Mouse (Mus musculus): Measurements from ENCODE around the gene Noa1. TPM values are rescaled to one million over a fixed set of nuclear protein-coding genes. Genes with fewer than 3 reads are reported as not detected.
A peak's percentile ranks its signal among the peaks of the same experiment; 100 is the strongest.

The Noa1 gene
- polyA plus RNA-seq, 2 experiments = 11.4 to 14.0 TPM

DNA sequence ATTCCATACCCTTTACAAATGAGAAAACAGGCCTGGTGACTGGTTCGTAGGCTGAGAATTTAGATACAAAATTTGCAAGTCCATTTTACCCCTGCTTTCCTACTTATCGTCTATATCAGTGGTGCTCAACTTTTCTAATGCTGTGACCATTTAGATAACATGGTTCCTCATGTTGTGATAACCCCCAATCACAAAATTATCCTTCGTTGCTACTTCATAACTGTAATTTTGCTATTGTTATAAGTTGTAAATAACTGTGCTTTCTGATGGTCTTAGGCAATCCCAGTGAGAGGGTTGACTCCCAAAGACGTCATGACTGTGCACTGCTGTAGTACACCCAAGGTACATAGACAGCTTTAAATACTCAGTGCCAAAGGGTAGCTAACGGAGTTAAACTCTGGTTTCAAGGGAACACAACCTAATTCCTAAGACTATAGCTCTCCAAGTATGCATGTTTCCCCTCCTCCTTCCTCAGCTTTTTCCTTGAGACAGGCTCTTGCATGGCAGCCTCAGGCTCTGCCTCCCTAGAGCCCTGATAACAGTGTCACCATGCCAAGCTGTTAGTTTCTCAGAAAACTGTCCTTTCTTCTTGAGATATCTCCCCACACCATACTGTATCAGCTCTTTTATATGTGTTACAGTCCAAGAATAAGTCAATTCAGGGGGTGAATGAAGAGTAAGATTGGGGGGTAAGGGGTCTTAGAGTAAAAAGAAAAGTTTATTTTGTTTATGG lies 1.9 kb downstream of the Noa1 start:
- H3K27me3 ChIP-seq (ENCODE audit: control insufficient read depth, insufficient read depth, low read length) = no peaks in the 10 kb centered on the region
- TF ChIP-seq CTCF (IDR thresholded peaks at IDR 0.05; ENCODE audit: low read depth) = no peak
- TF ChIP-seq EP300 (IDR thresholded peaks at IDR 0.05; ENCODE audit: low read depth) = no peak
- H3K9me3 ChIP-seq (ENCODE audit: control insufficient read depth, low read length) = no peaks in the 10 kb centered on the region
- peak overlapping the region; percentile 99 for H3K4me2 ChIP-seq (ENCODE audit: low read depth)
- DNase-seq (ENCODE audit: low read depth in 3 of 3, low spot score in 3 of 3) (peak in 1 of 3 experiments; percentile 44), ATAC-seq (ENCODE audit: insufficient read depth) (no peak)
- 25% methylated on average over 5 of the region's 5 CpGs for WGBS (ENCODE audit: insufficient replicate concordance)
- H3K4me3 ChIP-seq (ENCODE audit: insufficient read depth in 1 of 2, low read depth in 2 of 2, low read length in 2 of 2) = peak overlapping the region; percentile 96 to 99
- H3K9ac ChIP-seq (replicated peaks) = peak overlapping the region; percentile 77
- H3K4me1 ChIP-seq (replicated peaks; ENCODE audit: control insufficient read depth in 2 of 2, insufficient read depth in 2 of 2, low read length in 1 of 2) = peaks cover 11 to 17% of the 10 kb centered on the region in 2 experiments
- peaks cover 21% of the 10 kb centered on the region for H3K36me3 ChIP-seq (replicated peaks; ENCODE audit: control insufficient read depth, insufficient read depth, low read depth)
- H3K27ac ChIP-seq = no peak overlapping the region

GRCm38 (mm10) chr5:77301296-77301903 lies 8.5 kb downstream of the Noa1 start:
- Histone ChIP-seq H3K27ac (no peak overlapping the region), H3K9ac (replicated peaks) (no peak overlapping the region), H3K9me3 (ENCODE audit: control insufficient read depth, low read length) (no peaks in the 10 kb centered on the region), H3K4me3 (ENCODE audit: insufficient read depth in 1 of 2, low read depth in 2 of 2, low read length in 2 of 2) (no peak overlapping the region), H3K36me3 (replicated peaks; ENCODE audit: control insufficient read depth, insufficient read depth, low read depth) (peaks cover 25% of the 10 kb centered on the region), H3K27me3 (ENCODE audit: control insufficient read depth, insufficient read depth, low read length) (no peaks in the 10 kb centered on the region), H3K4me2 (ENCODE audit: low read depth) (no peak overlapping the region), H3K4me1 (replicated peaks; ENCODE audit: control insufficient read depth in 2 of 2, insufficient read depth in 2 of 2, low read length in 1 of 2) (no peaks in the 10 kb centered on the region)
- no peak for ATAC-seq (ENCODE audit: insufficient read depth)
- WGBS (ENCODE audit: insufficient replicate concordance) = 81% methylated on average over 6 of the region's 6 CpGs
- TF ChIP-seq EP300 (IDR thresholded peaks at IDR 0.05; ENCODE audit: low read depth) (no peak), CTCF (IDR thresholded peaks at IDR 0.05; ENCODE audit: low read depth) (no peak)
- no peak for DNase-seq (ENCODE audit: low read depth in 3 of 3, low spot score in 3 of 3)

GRCm38 (mm10) chr5:77299486-77299885 lies 10.4 kb downstream of the Noa1 start:
- ATAC-seq (ENCODE audit: insufficient read depth) = no peak
- no peaks in the 10 kb centered on the region for H3K4me1 ChIP-seq (replicated peaks; ENCODE audit: control insufficient read depth in 2 of 2, insufficient read depth in 2 of 2, low read length in 1 of 2)
- H3K27ac ChIP-seq = no peak overlapping the region
- no peaks in the 10 kb centered on the region for H3K27me3 ChIP-seq (ENCODE audit: control insufficient read depth, insufficient read depth, low read length)
- H3K9me3 ChIP-seq (ENCODE audit: control insufficient read depth, low read length) = no peaks in the 10 kb centered on the region
- WGBS (ENCODE audit: insufficient replicate concordance) = 68% methylated on average over 2 of the region's 2 CpGs
- H3K4me3 ChIP-seq (ENCODE audit: insufficient read depth in 1 of 2, low read depth in 2 of 2, low read length in 2 of 2) = no peak overlapping the region
- no peak overlapping the region for H3K4me2 ChIP-seq (ENCODE audit: low read depth)
- no peak for DNase-seq (ENCODE audit: low read depth in 3 of 3, low spot score in 3 of 3)
- H3K36me3 ChIP-seq (replicated peaks; ENCODE audit: control insufficient read depth, insufficient read depth, low read depth) = peaks cover 18% of the 10 kb centered on the region
- TF ChIP-seq EP300 (IDR thresholded peaks at IDR 0.05; ENCODE audit: low read depth) (no peak), CTCF (IDR thresholded peaks at IDR 0.05; ENCODE audit: low read depth) (no peak)
- no peak overlapping the region for H3K9ac ChIP-seq (replicated peaks)

DNA sequence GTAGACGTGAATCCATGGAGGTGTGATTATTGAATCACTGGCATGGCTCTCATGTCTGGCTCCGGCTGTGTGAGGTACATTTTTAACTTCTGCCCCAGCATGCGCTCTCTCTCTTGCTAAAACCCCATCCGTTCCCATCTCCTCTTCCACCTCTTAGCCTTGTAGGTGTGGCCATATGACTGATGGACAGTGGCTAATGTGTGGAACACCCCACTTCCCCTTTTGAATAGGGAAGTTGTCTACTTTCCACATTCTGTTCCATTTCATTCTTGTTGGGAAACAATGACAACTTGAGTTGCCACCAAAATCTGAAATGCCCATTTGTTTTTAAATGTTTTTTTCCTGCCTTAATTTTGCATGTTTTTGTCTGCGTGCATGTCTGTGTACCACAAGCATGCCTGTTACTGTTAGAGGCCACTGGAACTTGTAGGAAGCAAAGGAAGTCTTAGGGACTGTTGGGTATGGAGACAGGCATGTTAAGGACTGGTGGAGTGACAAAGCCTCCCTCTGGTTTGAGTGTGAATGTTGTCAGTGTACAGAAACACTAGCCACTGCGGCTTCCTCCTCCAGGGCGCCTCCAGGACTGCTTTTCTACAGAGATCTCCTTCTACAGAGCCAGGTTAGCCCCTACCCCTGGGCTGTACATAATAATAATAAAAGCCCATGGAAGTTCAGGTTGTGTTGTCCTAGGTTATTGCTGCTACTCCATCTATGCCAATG lies 16.9 kb downstream of the Noa1 start:
- Histone ChIP-seq H3K4me1 (replicated peaks; ENCODE audit: control insufficient read depth in 2 of 2, insufficient read depth in 2 of 2, low read length in 1 of 2) (no peaks in the 10 kb centered on the region), H3K27ac (no peak overlapping the region), H3K4me2 (ENCODE audit: low read depth) (no peak overlapping the region), H3K36me3 (replicated peaks; ENCODE audit: control insufficient read depth, insufficient read depth, low read depth) (peaks cover 16% of the 10 kb centered on the region), H3K9me3 (ENCODE audit: control insufficient read depth, low read length) (no peaks in the 10 kb centered on the region), H3K4me3 (ENCODE audit: insufficient read depth in 1 of 2, low read depth in 2 of 2, low read length in 2 of 2) (no peak overlapping the region), H3K9ac (replicated peaks) (no peak overlapping the region), H3K27me3 (ENCODE audit: control insufficient read depth, insufficient read depth, low read length) (no peaks in the 10 kb centered on the region)
- ATAC-seq (ENCODE audit: insufficient read depth) = no peak
- DNase-seq (ENCODE audit: low read depth in 3 of 3, low spot score in 3 of 3) = no peak
- 67% methylated on average over 7 of the region's 7 CpGs for WGBS (ENCODE audit: insufficient replicate concordance)
- TF ChIP-seq EP300 (IDR thresholded peaks at IDR 0.05; ENCODE audit: low read depth) (no peak), CTCF (IDR thresholded peaks at IDR 0.05; ENCODE audit: low read depth) (no peak)

DNA sequence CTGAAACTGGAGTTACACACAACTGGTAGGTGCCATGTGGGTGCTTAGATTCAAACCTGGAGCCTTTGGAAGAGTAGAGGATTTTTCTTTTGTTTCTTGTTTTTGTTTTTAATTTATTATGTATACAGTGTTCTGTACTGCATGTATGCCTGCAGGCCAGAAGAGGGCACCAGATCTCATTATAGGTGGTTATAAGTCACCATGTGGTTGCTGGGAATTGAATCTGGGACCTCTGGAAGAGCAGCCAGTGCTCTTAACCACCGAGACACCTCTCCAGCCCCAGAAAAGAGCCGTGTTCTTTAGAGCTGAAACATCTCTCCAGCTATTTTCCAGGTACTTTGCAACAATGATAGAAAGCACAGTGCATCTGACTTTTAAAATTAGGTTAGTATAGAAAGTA lies 19.3 kb downstream of the Noa1 start:
- WGBS (ENCODE audit: insufficient replicate concordance) = 84% methylated on average over 2 of the region's 2 CpGs
- ATAC-seq (ENCODE audit: insufficient read depth) (no peak), DNase-seq (ENCODE audit: low read depth in 3 of 3, low spot score in 3 of 3) (no peak)
- Histone ChIP-seq H3K4me1 (replicated peaks; ENCODE audit: control insufficient read depth in 2 of 2, insufficient read depth in 2 of 2, low read length in 1 of 2) (no peaks in the 10 kb centered on the region), H3K36me3 (replicated peaks; ENCODE audit: control insufficient read depth, insufficient read depth, low read depth) (peaks cover 18% of the 10 kb centered on the region), H3K4me3 (ENCODE audit: insufficient read depth in 1 of 2, low read depth in 2 of 2, low read length in 2 of 2) (no peak overlapping the region), H3K9me3 (ENCODE audit: control insufficient read depth, low read length) (no peaks in the 10 kb centered on the region), H3K9ac (replicated peaks) (no peak overlapping the region), H3K4me2 (ENCODE audit: low read depth) (no peak overlapping the region), H3K27ac (no peak overlapping the region), H3K27me3 (ENCODE audit: control insufficient read depth, insufficient read depth, low read length) (no peaks in the 10 kb centered on the region)
- TF ChIP-seq CTCF (IDR thresholded peaks at IDR 0.05; ENCODE audit: low read depth) (0 out of 2 replicates have a peak, but pooled peaks have one; percentile 12), EP300 (IDR thresholded peaks at IDR 0.05; ENCODE audit: low read depth) (no peak)
